Mouse (Mus musculus) brain, embryonic 14.5 days (tissue): ENCODE data around the gene Acbd6. TPM values are rescaled to one million over a fixed set of nuclear protein-coding genes. Genes with fewer than 3 reads are reported as not detected.

ENCODE experiments used
- DNase-seq: peaks from one replicate; pipeline ENCODE4 v3.0.0-alpha.2; 2011; ENCODE audit warnings: low read depth
- CTCF ChIP-seq: fragments of 200-500 bp; IDR thresholded peaks from 2 replicates; pipeline ENCODE4 v1.5.1; 2012; ENCODE audit warnings: inconsistent platforms, mild to moderate bottlenecking, moderate library complexity, borderline replicate concordance; ENCODE audit not compliant: insufficient read depth, insufficient read length; ENCODE audit errors: extremely low read depth
- POLR2A ChIP-seq: fragments of 200-500 bp; IDR thresholded peaks from 2 replicates; pipeline ENCODE4 v1.6.1; 2012; ENCODE audit warnings: mild to moderate bottlenecking, inconsistent platforms, borderline replicate concordance; ENCODE audit not compliant: poor library complexity, insufficient read depth, insufficient read length, severe bottlenecking; ENCODE audit errors: extremely low read depth
- polyA plus RNA-seq: library from polyadenylated mRNA; depleted of rRNA; stranded (reverse); fragments of >200 nt; gene quantifications from 2 replicates; pipeline ENCODE4 v1.2.3, GENCODE M21; 2012

Gene Acbd6
- polyA plus RNA-seq, 1 experiment: 98.6 TPM

- TF ChIP-seq CTCF: no peak
- no peak for DNase-seq
Observed at GRCm38 (mm10) chr1:155715366-155715765, 157.4 kb downstream of the Acbd6 start.

- no peak for DNase-seq
- no peak for TF ChIP-seq CTCF
- no peak for TF ChIP-seq POLR2A
Observed at GRCm38 (mm10) chr1:155717301-155717700, 159.4 kb downstream of the Acbd6 start.

- no peak for DNase-seq
- TF ChIP-seq POLR2A (no peak), CTCF (no peak)
Observed at GRCm38 (mm10) chr1:155718851-155719250, 160.9 kb downstream of the Acbd6 start.

GRCm38 (mm10) chr1:155720006-155720405 is 162.1 kb downstream of the Acbd6 start:
- DNase-seq: no peak
- no peak for TF ChIP-seq POLR2A

DNA sequence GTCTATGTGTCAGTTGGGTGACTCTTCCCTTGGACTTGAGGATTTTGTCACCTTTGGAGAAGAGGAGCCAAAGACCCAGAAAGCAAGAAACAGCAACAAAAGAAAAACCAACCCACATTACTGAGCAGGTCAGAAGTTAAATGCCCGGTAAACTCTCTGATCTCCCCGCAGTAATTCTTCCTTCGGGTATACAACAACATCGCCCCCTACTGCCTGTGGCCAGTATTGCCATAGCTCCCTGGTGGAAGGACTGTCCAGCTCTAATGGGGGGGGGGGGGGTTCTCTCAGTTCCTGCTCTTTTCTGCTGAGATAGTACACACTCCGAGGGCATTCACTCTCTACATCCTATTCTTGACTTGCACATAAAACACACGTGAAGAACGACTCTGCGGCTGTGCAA is 163.5 kb downstream of the Acbd6 start:
- TF ChIP-seq POLR2A (no peak), CTCF (peak; percentile 54; the same call in 1 of the 2 replicates)
- no peak for DNase-seq

DNA sequence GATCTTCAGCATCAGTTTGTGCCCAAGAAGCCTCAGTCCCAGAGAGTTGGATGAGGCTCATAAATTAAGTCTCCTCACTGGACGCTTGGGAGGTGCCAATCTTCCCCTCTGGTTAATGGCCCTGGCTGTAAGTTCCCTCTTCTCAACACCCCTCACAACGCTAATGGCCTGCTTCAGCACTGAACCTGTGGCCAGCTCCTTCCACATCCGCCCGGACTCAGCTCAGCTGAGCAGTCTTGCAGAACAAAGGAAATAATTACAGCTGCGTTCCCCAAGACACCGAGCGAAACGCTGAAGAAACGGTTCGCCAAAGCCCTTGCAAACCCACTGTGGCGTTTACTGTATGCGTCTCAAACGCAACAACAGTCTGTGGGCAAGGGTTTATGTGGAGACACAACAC is 164.3 kb downstream of the Acbd6 start:
- peak; percentile 75 for DNase-seq

DNA sequence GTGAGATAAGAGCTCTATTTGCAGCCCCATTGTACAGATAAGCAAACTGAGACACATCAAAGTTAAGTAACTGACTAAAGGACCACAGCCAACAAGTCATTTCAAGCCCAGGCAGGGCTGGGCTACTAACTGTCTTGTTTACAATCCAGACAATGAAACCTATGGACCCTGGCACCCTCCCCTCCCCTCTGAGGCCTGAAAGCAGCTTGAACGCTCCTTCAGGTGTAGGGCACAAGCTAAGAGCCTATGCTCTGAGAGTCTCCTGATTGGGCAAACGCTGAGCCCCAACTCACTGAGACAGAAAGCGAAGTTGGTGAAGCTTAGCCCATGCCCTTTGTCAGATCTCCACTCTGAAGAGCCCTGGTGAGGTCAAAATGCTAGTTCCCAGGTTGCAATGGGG is 166.4 kb downstream of the Acbd6 start:
- TF ChIP-seq POLR2A: no peak
- TF ChIP-seq CTCF: no peak
- no peak for DNase-seq

More for the DNA sequence above, 164.3 kb downstream of the Acbd6 start:
- TF ChIP-seq CTCF: no peak
- no peak for TF ChIP-seq POLR2A

- TF ChIP-seq CTCF: no peak
- no peak for TF ChIP-seq POLR2A
- DNase-seq: no peak
Observed at GRCm38 (mm10) chr1:155725876-155726275, 168.0 kb downstream of the Acbd6 start.

DNA sequence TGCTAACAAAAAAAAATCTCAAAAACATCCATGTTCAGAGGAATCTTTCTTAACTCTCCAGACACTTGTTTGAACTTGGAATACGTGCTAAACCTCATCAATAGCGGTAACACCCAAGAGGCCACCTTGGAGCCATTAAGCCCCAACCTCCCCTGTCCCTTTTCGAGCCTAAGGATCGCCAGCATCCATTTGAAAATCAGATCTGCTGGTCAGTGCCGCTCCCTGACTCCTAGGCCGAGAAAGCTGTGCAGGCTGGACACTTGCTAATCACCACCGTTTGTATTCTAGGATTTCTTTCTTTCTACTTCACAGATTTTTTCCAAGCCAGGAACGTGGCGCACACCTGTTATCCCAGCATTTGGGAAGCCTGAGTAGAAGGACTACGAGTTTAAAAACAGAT is 169.9 kb downstream of the Acbd6 start:
- TF ChIP-seq POLR2A (no peak), CTCF (no peak)
- DNase-seq: no peak

DNA sequence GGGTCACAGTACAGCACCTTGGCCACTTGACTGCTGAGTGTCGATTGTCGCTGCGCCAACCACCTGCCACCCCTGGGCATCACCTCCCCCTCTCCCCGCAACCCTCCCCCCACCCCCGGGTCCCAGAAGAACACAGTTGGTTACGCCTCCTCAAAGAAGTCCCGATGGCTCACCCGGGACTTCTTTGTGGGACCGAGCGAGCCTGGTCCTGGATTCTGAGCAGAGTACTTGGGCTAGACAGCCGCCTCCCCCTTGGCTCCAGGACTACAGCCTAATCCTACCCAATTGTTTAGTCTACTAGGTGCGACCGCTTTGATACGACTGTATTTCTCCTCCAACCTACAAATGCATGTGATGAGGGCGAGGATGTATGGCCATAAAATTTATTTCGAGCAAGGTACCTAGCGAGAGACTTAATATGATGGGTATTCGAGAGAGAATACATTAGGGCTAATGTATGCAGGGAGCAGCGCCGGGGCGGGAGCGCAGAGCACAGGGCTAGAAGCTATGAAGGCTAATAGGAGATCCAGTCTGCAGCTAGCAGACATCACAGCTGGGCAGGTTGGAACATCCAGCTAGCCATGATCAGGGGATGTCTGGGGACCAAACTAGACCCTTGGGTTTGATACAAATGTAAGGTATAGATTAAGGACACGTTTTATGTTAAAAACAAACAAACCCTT is 171.3 kb downstream of the Acbd6 start:
- TF ChIP-seq CTCF: no peak
- DNase-seq: no peak

DNA sequence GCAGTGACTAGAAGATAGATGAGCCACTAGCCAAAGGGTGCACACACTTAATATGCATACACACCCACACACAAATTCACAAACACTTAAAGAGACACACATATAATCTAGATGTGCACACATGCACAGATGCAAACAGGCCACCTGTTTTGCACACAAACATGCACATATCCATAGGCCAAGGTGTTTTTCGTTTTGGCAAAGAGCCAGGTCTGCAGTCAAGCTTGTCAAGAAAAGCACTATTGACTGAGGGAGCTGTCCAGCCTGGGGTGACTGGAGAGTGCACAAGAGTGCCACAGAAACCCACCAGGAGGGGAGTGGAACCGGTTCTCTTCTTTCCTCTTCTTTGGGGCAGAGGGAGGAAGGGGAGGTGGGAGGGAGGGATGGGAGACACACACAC is 173.2 kb downstream of the Acbd6 start:
- no peak for DNase-seq
- no peak for TF ChIP-seq POLR2A
- no peak for TF ChIP-seq CTCF

GRCm38 (mm10) chr1:155736096-155736825 is 178.3 kb downstream of the Acbd6 start:
- peak; percentile 18 for DNase-seq
- no peak for TF ChIP-seq CTCF
- no peak for TF ChIP-seq POLR2A
